Mouse (Mus musculus): ENCODE measurements around the gene Lyg1. TPM values are rescaled to one million over a fixed set of nuclear protein-coding genes. Genes with fewer than 3 reads are reported as not detected.

Lyg1 gene
- total RNA-seq, 2 experiments from 2014 or later: not detected

GRCm38 (mm10) chr1:37954786-37955185, 2.8 kb downstream of the Lyg1 start:
- no peak for DNase-seq (ENCODE audit: low spot score in 2 of 2)

DNA sequence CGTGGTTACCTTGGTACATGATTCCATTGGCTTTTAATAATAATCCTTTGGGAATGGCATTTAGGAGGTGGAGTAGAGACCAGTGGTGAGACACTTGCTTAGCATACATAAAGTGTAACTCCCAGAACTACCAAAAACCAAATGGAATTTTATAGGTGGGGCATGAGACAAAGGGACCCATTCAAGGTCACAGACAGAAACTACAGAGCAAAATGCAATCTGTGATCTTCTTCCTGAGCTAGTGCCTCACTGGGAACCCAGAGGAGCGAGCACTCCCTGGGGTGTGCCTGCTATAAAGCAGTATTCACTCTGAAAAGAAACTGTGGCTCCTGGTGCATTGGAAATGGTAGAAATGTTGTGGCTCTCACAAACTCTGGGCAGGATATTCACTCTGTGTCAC, 8.7 kb downstream of the Lyg1 start:
- DNase-seq (ENCODE audit: low spot score in 2 of 2): no peak

DNA sequence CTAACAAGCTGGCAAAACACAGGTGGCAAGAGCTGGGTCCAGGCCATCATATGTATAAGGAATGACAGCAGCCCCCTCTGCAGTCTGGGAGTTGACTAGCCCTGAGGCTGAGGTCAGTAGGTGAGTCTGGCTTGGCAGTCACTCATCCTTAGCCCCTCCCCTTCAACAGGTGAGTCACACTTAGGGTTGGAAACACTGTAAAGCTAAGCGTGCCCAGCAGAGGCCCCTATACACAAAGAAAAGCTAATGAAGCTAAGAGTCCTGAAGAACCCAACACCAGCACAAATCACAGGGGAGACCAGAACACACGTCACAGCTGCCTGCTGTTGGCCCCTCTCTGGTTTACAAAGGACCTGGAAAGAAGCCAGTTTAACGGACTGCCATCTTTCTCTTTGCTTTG, 25.8 kb downstream of the Lyg1 start:
- peak in 1 of 2 experiments; percentile 26 for DNase-seq (ENCODE audit: low spot score in 2 of 2)

DNA sequence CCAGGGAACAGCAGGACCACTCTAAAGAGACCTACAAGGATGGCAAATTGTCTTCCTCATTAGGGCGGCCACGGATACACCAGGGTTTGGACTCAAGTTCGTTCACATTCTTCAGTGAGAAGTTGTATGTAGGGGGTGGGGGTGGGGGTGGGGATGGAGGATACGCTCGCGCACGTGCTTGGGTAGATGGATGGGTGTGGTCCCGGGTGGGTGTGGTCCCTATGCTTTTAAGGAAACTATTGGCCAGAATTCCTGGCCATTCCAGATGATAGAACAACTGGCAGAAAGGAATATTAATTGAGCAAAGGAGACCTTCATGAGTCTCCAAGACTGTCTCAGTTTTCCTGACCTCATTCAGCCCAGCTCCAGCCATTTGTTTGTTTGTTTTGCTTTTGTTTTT, 31.6 kb downstream of the Lyg1 start:
- DNase-seq (ENCODE audit: low spot score in 2 of 2): no peak

DNA sequence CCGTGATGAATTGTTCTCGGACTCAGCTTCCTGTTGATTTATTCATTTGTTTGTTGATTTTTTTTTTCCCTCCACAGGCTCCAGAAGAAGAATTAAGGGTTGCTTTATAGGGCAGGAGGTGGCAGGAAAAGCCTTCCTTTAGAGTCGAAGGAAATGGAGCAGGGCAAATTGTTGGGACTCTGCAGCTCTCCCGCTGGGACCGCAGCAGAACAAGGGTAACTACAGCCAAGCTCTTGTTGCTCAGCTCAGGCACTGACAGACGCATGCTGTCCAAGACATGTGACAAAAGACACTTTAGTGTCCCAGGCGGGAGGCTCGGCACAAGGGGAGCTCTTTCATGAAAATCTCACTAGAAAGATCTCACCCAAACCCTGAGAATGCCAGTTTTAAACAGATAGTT, 35.0 kb downstream of the Lyg1 start:
- peak; percentile 25 to 29 for DNase-seq (ENCODE audit: low spot score in 2 of 2)

- no peak for DNase-seq (ENCODE audit: low spot score in 2 of 2)
Measured at GRCm38 (mm10) chr1:37918096-37918495, 39.5 kb downstream of the Lyg1 start.

DNA sequence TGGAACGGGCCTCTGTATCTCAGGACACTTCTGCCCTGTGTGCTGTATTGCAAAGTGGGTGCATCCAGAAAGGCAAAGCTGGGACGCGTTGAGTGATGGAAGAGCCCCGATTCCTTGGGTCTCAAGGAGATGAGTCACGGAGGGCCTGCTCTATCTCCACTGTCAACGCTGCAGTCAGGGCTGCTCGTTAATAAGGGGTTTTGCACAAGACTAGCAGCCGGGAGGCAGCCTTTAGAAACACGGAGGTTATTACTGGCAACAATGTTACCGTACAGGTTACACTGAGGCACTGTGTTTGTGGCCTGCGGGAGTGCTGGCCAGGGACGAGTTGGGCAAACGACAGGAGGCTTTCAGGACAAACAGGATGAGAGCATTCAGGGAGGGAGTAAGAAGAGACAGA, 39.9 kb downstream of the Lyg1 start:
- no peak for DNase-seq (ENCODE audit: low spot score in 2 of 2)

GRCm38 (mm10) chr1:37916393-37916792, 41.2 kb downstream of the Lyg1 start, which contains the start of gene Lyg2:
Lyg2 (minus strand) TSS chr1:37916493.
- DNase-seq (ENCODE audit: low spot score in 2 of 2): no peak

GRCm38 (mm10) chr1:37912751-37913150, 44.8 kb downstream of the Lyg1 start:
- no peak for DNase-seq (ENCODE audit: low spot score in 2 of 2)

DNA sequence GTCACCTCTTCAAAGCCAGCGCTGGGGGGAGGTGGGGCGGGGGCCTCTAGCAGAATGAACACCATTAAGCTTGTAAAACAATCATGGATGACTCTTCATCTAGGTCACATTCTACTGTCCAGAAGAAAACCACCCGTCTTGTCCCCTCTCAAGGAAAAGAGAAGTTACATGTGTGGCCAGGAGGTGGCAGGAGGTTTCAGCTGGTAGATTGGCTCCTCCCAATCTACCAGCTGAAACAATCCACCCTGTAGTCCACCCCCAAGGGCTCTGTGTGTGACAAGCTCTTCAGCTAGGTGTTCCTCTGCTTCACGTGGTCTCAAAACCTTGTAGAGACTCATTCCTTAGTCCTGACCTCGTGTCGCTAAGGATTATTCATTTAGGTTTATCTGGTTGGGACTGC, 54.4 kb downstream of the Lyg1 start:
- DNase-seq (ENCODE audit: low spot score in 2 of 2): peak; percentile 25 to 38

- no peak for DNase-seq (ENCODE audit: low spot score in 2 of 2)
Measured at GRCm38 (mm10) chr1:37900288-37900687, 57.3 kb downstream of the Lyg1 start.

DNA sequence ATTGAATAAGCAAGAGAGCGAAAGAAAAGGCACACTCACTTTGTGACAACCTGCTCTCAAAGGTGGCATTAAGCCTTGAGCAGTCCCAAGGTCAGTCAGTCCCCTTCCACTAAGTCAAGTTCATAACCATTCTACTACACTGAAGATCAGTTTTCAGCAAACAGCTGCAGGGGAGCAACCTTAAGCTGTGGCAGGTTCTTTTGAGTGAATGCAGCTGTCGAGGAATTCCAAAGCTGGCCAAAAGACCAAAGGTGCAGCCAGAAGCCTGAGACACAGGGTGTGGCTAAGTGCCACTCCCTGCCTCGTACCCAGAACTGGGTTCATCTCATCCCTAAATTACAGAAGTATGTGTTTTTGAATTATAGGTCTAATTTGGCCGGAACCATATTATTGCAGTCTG, 57.7 kb downstream of the Lyg1 start:
- no peak for DNase-seq (ENCODE audit: low spot score in 2 of 2)

Other genes starting within 250 kb of the Lyg1 start
- 100 to 1,000 TPM; 151 to 166 TPM for gene 2010300C02Rik, start 237.7 kb downstream of the Lyg1 start, total RNA-seq (2021)
- 10 to 100 TPM; 15.3 to 18.0 TPM for gene Tsga10, start 91.3 kb downstream of the Lyg1 start, total RNA-seq (2021)
- gene Lipt1, start 86.0 kb downstream of the Lyg1 start, total RNA-seq (2021): 1 to 10 TPM; 7.0 to 7.5 TPM
- 10 to 100 TPM; 11.9 to 13.7 TPM for gene Mitd1, start 67.3 kb downstream of the Lyg1 start, total RNA-seq (2021)
- 100 to 1,000 TPM; 142 to 164 TPM for gene Mrpl30, start 67.3 kb downstream of the Lyg1 start, total RNA-seq (2021)
- gene Lyg2, start 41.3 kb downstream of the Lyg1 start, total RNA-seq (2021): not detected
- 10 to 100 TPM; 66.7 to 68.6 TPM for gene Txndc9, start 40.1 kb upstream of the Lyg1 start, total RNA-seq (2021)
- 10 to 100 TPM; 35.1 to 38.8 TPM for gene Eif5b, start 40.3 kb upstream of the Lyg1 start, total RNA-seq (2021)
- gene Rev1, start 172.0 kb upstream of the Lyg1 start, total RNA-seq (2021): 10 to 100 TPM; 36.7 to 38.6 TPM